In genomic region chr13:28814127-28814526, GRCm38 (mm10) we compare ENCODE assay signal across 26 mouse cellular contexts.
A peak's percentile ranks its signal among the peaks of the same experiment; 100 is the strongest.
DNase-seq lines count a peak whose midpoint lies in the region; ATAC-seq and TF ChIP-seq lines count a peak whose summit lies in the region.
"Had no signal": no experiment of that assay in that cellular context is flagged by ENCODE, and none has a peak within 500 bp of the region (broad histone marks: within the 10 kb centered on the region; RNA-seq: fewer than 3 reads in every experiment).

No protein-coding gene starts in this region.

- H3K4me3 ChIP-seq in forebrain, embryonic 10.5 days, result no peak overlapping the region
- no peak overlapping the region for H3K4me3 ChIP-seq in forebrain, embryonic 11.5 days (ENCODE audit: low read depth, low read length)
- H3K4me3 ChIP-seq in midbrain, embryonic 12.5 days, result no peak overlapping the region
- no peak overlapping the region for H3K4me3 ChIP-seq in midbrain, embryonic 14.5 days (replicated peaks; ENCODE audit: low read depth, low read length)
- no peak overlapping the region for H3K4me3 ChIP-seq in liver, embryonic 11.5 days (ENCODE audit: low read depth, low read length)
- no peak overlapping the region for H3K4me3 ChIP-seq in liver, postnatal 0 days (ENCODE audit: low read depth, low read length)
- H3K4me3 ChIP-seq: embryonic facial prominence, embryonic 12.5 days; forebrain, embryonic 13.5 days; heart, embryonic 15.5 days; layer of hippocampus, adult 2 months; limb, embryonic 13.5 days; lung, embryonic 15.5 days had no signal

- H3K4me1 ChIP-seq in forebrain, embryonic 10.5 days, result peaks cover 66% of the 10 kb centered on the region
- H3K4me1 ChIP-seq in forebrain, embryonic 11.5 days (replicated peaks; ENCODE audit: control insufficient read depth, insufficient read depth, low read length), result peaks cover 5% of the 10 kb centered on the region; the same call in 1 of the 2 replicates
- H3K4me1 ChIP-seq in midbrain, embryonic 12.5 days, result peaks cover 54% of the 10 kb centered on the region
- H3K4me1 ChIP-seq in midbrain, embryonic 14.5 days (ENCODE audit: control insufficient read depth, insufficient read depth, low read length), result peaks cover 40% of the 10 kb centered on the region
- H3K4me1 ChIP-seq in liver, embryonic 11.5 days (replicated peaks; ENCODE audit: control insufficient read depth, insufficient read depth, low read length), result peaks cover 4% of the 10 kb centered on the region; the same call in 1 of the 2 replicates
- H3K4me1 ChIP-seq in liver, postnatal 0 days (ENCODE audit: insufficient read depth), result no peaks in the 10 kb centered on the region; the same call in 1 of the 2 replicates

- 75% methylated on average over 4 of the region's 4 CpGs for WGBS in forebrain, embryonic 10.5 days
- WGBS in forebrain, embryonic 11.5 days, result 82% methylated on average over 4 of the region's 4 CpGs
- 63% methylated on average over 4 of the region's 4 CpGs for WGBS in midbrain, embryonic 12.5 days
- WGBS in midbrain, embryonic 14.5 days, result 78% methylated on average over 4 of the region's 4 CpGs
- 52% methylated on average over 4 of the region's 4 CpGs for WGBS in liver, embryonic 11.5 days
- 41% methylated on average over 4 of the region's 4 CpGs for WGBS in liver, postnatal 0 days (ENCODE audit: insufficient replicate concordance)

- no peaks in the 10 kb centered on the region for H3K9me3 ChIP-seq in forebrain, embryonic 10.5 days
- no peaks in the 10 kb centered on the region for H3K9me3 ChIP-seq in forebrain, embryonic 11.5 days (ENCODE audit: control insufficient read depth, low read length)
- no peaks in the 10 kb centered on the region for H3K9me3 ChIP-seq in midbrain, embryonic 12.5 days
- H3K9me3 ChIP-seq in midbrain, embryonic 14.5 days (ENCODE audit: control insufficient read depth, low read length), result no peaks in the 10 kb centered on the region
- H3K9me3 ChIP-seq in liver, embryonic 11.5 days (ENCODE audit: control insufficient read depth, low read length), result no peaks in the 10 kb centered on the region
- no peaks in the 10 kb centered on the region for H3K9me3 ChIP-seq in liver, postnatal 0 days (ENCODE audit: low read length)
- H3K9me3 ChIP-seq: embryonic facial prominence, embryonic 12.5 days; forebrain, embryonic 13.5 days; heart, embryonic 15.5 days; limb, embryonic 13.5 days; lung, embryonic 15.5 days had no signal

- no peak for ATAC-seq in forebrain, embryonic 11.5 days (replicated peaks; ENCODE audit: low FRiP score)
- ATAC-seq in midbrain, embryonic 12.5 days (ENCODE audit: low FRiP score, low read depth), result no peak
- no peak for ATAC-seq in midbrain, embryonic 14.5 days (ENCODE audit: low FRiP score, low TSS enrichment)
- peak; percentile 39 for ATAC-seq in liver, embryonic 11.5 days (replicated peaks; ENCODE audit: low FRiP score)
- peak; percentile 96 for ATAC-seq in liver, postnatal 0 days
- ATAC-seq: CD4-positive, CD25-positive, alpha-beta regulatory T cell, adult 4 months; forebrain, embryonic 13.5 days had no signal

- no peak for DNase-seq in forebrain, embryonic 10.5 days (ENCODE audit: extremely low spot score, low spot score)
- no peak for DNase-seq in forebrain, embryonic 11.5 days (ENCODE audit: low spot score)
- no peak for DNase-seq in midbrain, embryonic 14.5 days
- no peak for DNase-seq in liver, embryonic 11.5 days (ENCODE audit: low spot score)
- peak; percentile 24 for DNase-seq in liver, postnatal 0 days
- no peak for DNase-seq in B cell, adult 2 months
- DNase-seq in adrenal gland, postnatal 36 days, result no peak
- DNase-seq: cerebellum, adult 11 months; cerebellum, adult 9-11 months; gastrocnemius, postnatal 36 days; heart, postnatal 36 days; kidney, adult 9 months; kidney, postnatal 14 days; right cerebral cortex, postnatal 14 days; thymus, postnatal 14 days had no signal

- H3K4me2 ChIP-seq in forebrain, embryonic 11.5 days (ENCODE audit: low read depth, low read length, severe bottlenecking), result no peak overlapping the region
- no peak overlapping the region for H3K4me2 ChIP-seq in midbrain, embryonic 12.5 days (replicated peaks)
- H3K4me2 ChIP-seq in midbrain, embryonic 14.5 days (ENCODE audit: low read length), result no peak overlapping the region
- no peak overlapping the region for H3K4me2 ChIP-seq in liver, embryonic 11.5 days
- peak overlapping the region; percentile 20; the same call in 1 of the 2 replicates for H3K4me2 ChIP-seq in liver, postnatal 0 days (ENCODE audit: low read depth, low read length)
- H3K4me2 ChIP-seq: embryonic facial prominence, embryonic 12.5 days; forebrain, embryonic 13.5 days; heart, embryonic 15.5 days; hindbrain, embryonic 14.5 days; limb, embryonic 13.5 days; lung, embryonic 15.5 days; midbrain, embryonic 11.5 days had no signal

- peaks cover 3% of the 10 kb centered on the region; the same call in 1 of the 2 replicates for H3K36me3 ChIP-seq in forebrain, embryonic 10.5 days (replicated peaks)
- H3K36me3 ChIP-seq in forebrain, embryonic 11.5 days (ENCODE audit: control insufficient read depth, insufficient read depth, low read length), result no peaks in the 10 kb centered on the region
- 0 out of 2 replicates have a peak, but pooled peaks cover 5% of the 10 kb centered on the region for H3K36me3 ChIP-seq in midbrain, embryonic 12.5 days
- no peaks in the 10 kb centered on the region for H3K36me3 ChIP-seq in midbrain, embryonic 14.5 days (ENCODE audit: control insufficient read depth, insufficient read depth, low read length)
- no peaks in the 10 kb centered on the region for H3K36me3 ChIP-seq in liver, embryonic 11.5 days (ENCODE audit: control insufficient read depth, insufficient read depth, low read length)
- no peaks in the 10 kb centered on the region for H3K36me3 ChIP-seq in liver, postnatal 0 days (replicated peaks; ENCODE audit: insufficient read depth, low read length)
- H3K36me3 ChIP-seq: heart, embryonic 15.5 days; limb, embryonic 13.5 days; lung, embryonic 15.5 days had no signal

- no peak for TF ChIP-seq CTCF in liver, postnatal 0 days (IDR thresholded peaks at IDR 0.05; ENCODE audit: low read depth)

- no peaks in the 10 kb centered on the region for H3K27me3 ChIP-seq in forebrain, embryonic 10.5 days (ENCODE audit: poor library complexity, severe bottlenecking)
- no peaks in the 10 kb centered on the region for H3K27me3 ChIP-seq in forebrain, embryonic 11.5 days (ENCODE audit: control insufficient read depth, insufficient read depth, low read length)
- H3K27me3 ChIP-seq in midbrain, embryonic 12.5 days, result no peaks in the 10 kb centered on the region
- H3K27me3 ChIP-seq in midbrain, embryonic 14.5 days (ENCODE audit: control insufficient read depth, insufficient read depth, low read length), result no peaks in the 10 kb centered on the region
- no peaks in the 10 kb centered on the region for H3K27me3 ChIP-seq in liver, embryonic 11.5 days (replicated peaks; ENCODE audit: control insufficient read depth, insufficient read depth, low read length)
- no peaks in the 10 kb centered on the region for H3K27me3 ChIP-seq in liver, postnatal 0 days (ENCODE audit: insufficient read depth, low read length)
- H3K27me3 ChIP-seq: embryonic facial prominence, embryonic 12.5 days; forebrain, embryonic 13.5 days; heart, embryonic 15.5 days; limb, embryonic 13.5 days; lung, embryonic 15.5 days had no signal

- no peak overlapping the region for H3K9ac ChIP-seq in forebrain, embryonic 11.5 days (ENCODE audit: low read length)
- H3K9ac ChIP-seq in midbrain, embryonic 12.5 days (replicated peaks), result no peak overlapping the region
- H3K9ac ChIP-seq in midbrain, embryonic 14.5 days (replicated peaks; ENCODE audit: low read length), result no peak overlapping the region
- no peak overlapping the region for H3K9ac ChIP-seq in liver, embryonic 11.5 days (ENCODE audit: low read depth, low read length)
- H3K9ac ChIP-seq in liver, postnatal 0 days (replicated peaks), result no peak overlapping the region
- H3K9ac ChIP-seq: embryonic facial prominence, embryonic 12.5 days; forebrain, embryonic 13.5 days; heart, embryonic 15.5 days; hindbrain, embryonic 14.5 days; limb, embryonic 13.5 days; lung, embryonic 15.5 days had no signal

- peak overlapping the region; percentile 58; the same call in 1 of the 2 replicates for H3K27ac ChIP-seq in forebrain, embryonic 10.5 days
- no peak overlapping the region for H3K27ac ChIP-seq in forebrain, embryonic 11.5 days (ENCODE audit: low read depth, low read length)
- 0 out of 2 replicates have a peak overlapping the region, but pooled peaks have one; percentile 15 for H3K27ac ChIP-seq in midbrain, embryonic 12.5 days (replicated peaks)
- H3K27ac ChIP-seq in midbrain, embryonic 14.5 days (replicated peaks; ENCODE audit: low read depth, low read length), result no peak overlapping the region
- H3K27ac ChIP-seq in liver, embryonic 11.5 days (ENCODE audit: low read depth, low read length), result no peak overlapping the region
- H3K27ac ChIP-seq in liver, postnatal 0 days (ENCODE audit: low read depth), result no peak overlapping the region
- H3K27ac ChIP-seq: embryonic facial prominence, embryonic 12.5 days; heart, embryonic 15.5 days; hindbrain, embryonic 14.5 days; layer of hippocampus, adult 2 months; limb, embryonic 13.5 days; lung, embryonic 15.5 days; macrophage had no signal

- TF ChIP-seq EP300 in liver, postnatal 0 days (IDR thresholded peaks at IDR 0.05; ENCODE audit: low read depth), result no peak

Comparison
In these comparisons a context has a peak if more than half of its experiments do, and no peak if none do; other contexts are left out.
1. H3K27ac ChIP-seq: peak in forebrain, embryonic 10.5 days (single experiment) and midbrain, embryonic 12.5 days (single experiment); none in forebrain, embryonic 11.5 days (single experiment), midbrain, embryonic 14.5 days (single experiment), liver, embryonic 11.5 days (single experiment) and liver, postnatal 0 days (single experiment).
2. ATAC-seq: peak in liver, embryonic 11.5 days (single experiment) and liver, postnatal 0 days (single experiment); none in forebrain, embryonic 11.5 days (single experiment), midbrain, embryonic 12.5 days (single experiment) and midbrain, embryonic 14.5 days (single experiment).